Mouse (Mus musculus): ENCODE results near the gene Sirt1.
"Not testable (repeated sequence)": the region's sequence is repeated elsewhere in the genome, so short reads cannot be mapped to it uniquely, and the experiment has no call there.

DNA sequence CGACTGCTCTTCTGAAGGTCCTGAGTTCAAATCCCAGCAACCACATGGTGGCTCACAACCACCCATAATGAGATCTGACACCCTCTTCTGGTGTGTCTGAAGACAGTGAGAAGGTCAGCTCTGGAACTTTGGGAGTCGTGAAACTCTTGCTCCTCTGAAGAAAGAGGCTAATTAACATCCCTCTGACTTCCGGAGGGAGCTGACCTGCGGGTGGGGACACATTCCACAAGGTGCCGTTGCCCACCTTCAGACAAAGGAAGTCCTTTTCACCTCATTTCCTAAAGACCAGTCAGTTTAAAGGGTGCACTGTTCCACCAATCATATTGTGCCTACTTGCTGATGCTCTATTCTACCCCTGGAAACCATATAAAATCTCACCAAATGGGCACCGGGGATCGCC is 30.4 kb downstream of the Sirt1 start:
- not testable (repeated sequence) for TF ChIP-seq CTCF (IDR thresholded peaks at IDR 0.05; ENCODE audit: extremely low read depth, insufficient read length, insufficient replicate concordance, low read depth, low read length); POLR2A (IDR thresholded peaks at IDR 0.05; ENCODE audit: low read depth, low read length)

Data from small intestine, adult 2 months (tissue).